Mouse (Mus musculus): Measurements from ENCODE around the gene Myo15b. TPM values are rescaled to one million over a fixed set of nuclear protein-coding genes. Genes with fewer than 3 reads are reported as not detected.

Myo15b gene
- polyA plus RNA-seq, 1 experiment from 2014 or later: 16.5 TPM

DNA sequence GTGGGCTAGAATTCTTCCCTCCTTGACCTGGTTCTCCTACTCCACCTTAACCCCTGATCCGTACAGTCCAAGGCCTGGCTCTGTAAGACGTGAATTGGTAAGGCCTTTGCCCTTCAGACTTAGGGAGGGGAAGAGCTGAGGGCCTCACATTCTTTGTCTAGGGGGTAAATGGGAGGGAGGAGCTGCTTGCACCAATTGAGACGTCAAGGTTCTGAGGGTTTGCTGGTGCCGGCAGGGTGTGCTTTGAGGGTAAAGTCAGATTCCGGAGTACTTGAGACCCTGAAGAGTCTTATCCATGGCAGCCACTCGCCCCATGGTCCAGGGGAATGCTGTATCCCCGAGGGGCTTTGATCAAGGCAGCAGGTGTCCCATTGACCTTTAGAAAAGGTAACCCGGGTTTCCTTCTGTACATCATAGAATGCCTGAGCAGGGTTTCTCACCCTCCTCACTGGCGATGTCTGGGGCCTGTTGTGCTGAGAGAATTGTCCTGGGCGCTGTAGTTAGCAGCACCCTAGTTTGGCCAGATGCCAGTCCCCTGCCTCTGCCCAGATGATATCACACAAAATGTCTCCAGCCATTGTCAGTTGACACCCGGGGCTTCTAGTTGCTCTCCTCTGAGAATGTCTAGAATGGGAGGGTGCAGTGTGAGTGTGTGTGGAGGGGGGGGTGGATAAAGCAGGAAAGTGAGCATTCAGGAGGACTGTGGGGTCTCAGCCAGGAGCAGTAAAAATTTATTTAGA is 21.4 kb upstream of the Myo15b start:
- peak overlapping the region; percentile 92 for H3K27ac ChIP-seq
- WGBS: 40% methylated on average over 11 of the region's 11 CpGs
- H3K27me3 ChIP-seq (ENCODE audit: insufficient read depth, low read length): no peaks in the 10 kb centered on the region
- no peak for TF ChIP-seq CTCF (IDR thresholded peaks at IDR 0.05; ENCODE audit: low read depth)
- no peak overlapping the region for H3K4me2 ChIP-seq (ENCODE audit: low read length)
- no peaks in the 10 kb centered on the region for H3K36me3 ChIP-seq (ENCODE audit: insufficient read depth, low read length)
- H3K4me1 ChIP-seq (replicated peaks; ENCODE audit: insufficient read depth, low read length): peaks cover 57% of the 10 kb centered on the region
- no peak for ATAC-seq (replicated peaks; ENCODE audit: low FRiP score, low read depth)
- no peak overlapping the region for H3K4me3 ChIP-seq (replicated peaks; ENCODE audit: low read depth, low read length)
- H3K9me3 ChIP-seq (replicated peaks; ENCODE audit: low read length): no peaks in the 10 kb centered on the region
- H3K9ac ChIP-seq (ENCODE audit: low read depth, low read length): no peak overlapping the region
- DNase-seq (ENCODE audit: low spot score): no peak

- Histone ChIP-seq H3K9ac (ENCODE audit: low read depth, low read length) (no peak overlapping the region), H3K27me3 (ENCODE audit: insufficient read depth, low read length) (no peaks in the 10 kb centered on the region), H3K27ac (no peak overlapping the region; the same call in 1 of the 2 replicates), H3K4me2 (ENCODE audit: low read length) (no peak overlapping the region), H3K4me1 (replicated peaks; ENCODE audit: insufficient read depth, low read length) (peaks cover 57% of the 10 kb centered on the region), H3K36me3 (ENCODE audit: insufficient read depth, low read length) (no peaks in the 10 kb centered on the region), H3K9me3 (replicated peaks; ENCODE audit: low read length) (no peaks in the 10 kb centered on the region), H3K4me3 (replicated peaks; ENCODE audit: low read depth, low read length) (no peak overlapping the region)
- DNase-seq (ENCODE audit: low spot score) (no peak), ATAC-seq (replicated peaks; ENCODE audit: low FRiP score, low read depth) (no peak)
- WGBS: 82% methylated on average over 22 of the region's 22 CpGs
- no peak for TF ChIP-seq CTCF (IDR thresholded peaks at IDR 0.05; ENCODE audit: low read depth)
These were observed 20.4 kb upstream of the Myo15b start for GRCm38 (mm10) chr11:115837606-115838345.

DNA sequence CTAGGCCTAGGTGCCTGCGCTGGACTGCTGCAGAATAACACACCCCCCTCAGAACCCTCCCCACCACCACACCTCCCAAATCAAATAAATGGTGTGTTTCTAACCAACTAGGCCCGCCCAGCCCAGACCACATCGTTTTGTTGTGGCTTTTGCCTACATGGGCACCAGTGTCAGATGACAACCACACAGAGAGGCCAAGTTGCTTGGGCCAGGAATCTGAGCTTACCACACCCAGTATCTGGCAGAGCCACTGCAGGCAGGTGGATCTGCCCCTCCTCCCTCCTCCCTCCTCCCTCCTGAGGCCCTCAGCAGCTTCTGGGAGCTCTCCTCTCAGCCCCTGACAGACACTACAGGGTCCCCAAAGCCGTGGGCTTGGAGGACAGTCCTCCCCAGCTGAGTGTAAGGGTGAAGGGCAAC is 19.3 kb upstream of the Myo15b start:
- no peak for ATAC-seq (replicated peaks; ENCODE audit: low FRiP score, low read depth)
- WGBS: 39% methylated on average over 4 of the region's 4 CpGs
- H3K4me1 ChIP-seq (replicated peaks; ENCODE audit: insufficient read depth, low read length): peaks cover 52% of the 10 kb centered on the region

DNA sequence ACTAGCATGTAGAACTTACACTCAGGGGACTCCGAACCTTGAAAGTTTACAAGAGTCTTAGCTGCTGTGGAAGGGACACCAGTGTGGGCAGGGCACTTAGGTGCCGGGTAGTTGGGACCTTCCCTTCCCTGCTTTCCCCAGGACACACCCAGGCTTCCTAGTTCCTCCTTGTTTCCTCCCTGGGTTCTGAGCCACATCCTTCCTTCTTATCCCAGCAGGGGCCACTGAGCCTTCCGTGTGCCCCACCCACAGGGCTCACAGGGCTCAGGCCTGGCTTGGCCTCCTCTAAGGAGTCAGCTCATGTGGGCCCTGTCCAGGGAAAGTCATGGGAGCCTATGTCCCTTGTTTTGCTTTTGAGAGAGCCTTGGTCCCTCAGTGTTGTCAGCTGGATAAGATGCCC is 18.5 kb upstream of the Myo15b start:
- Histone ChIP-seq H3K4me3 (replicated peaks; ENCODE audit: low read depth, low read length) (no peak overlapping the region), H3K9ac (ENCODE audit: low read depth, low read length) (no peak overlapping the region; the same call in 1 of the 2 replicates), H3K27ac (peak overlapping the region; percentile 32; the same call in 1 of the 2 replicates), H3K9me3 (replicated peaks; ENCODE audit: low read length) (no peaks in the 10 kb centered on the region), H3K4me1 (replicated peaks; ENCODE audit: insufficient read depth, low read length) (peaks cover 51% of the 10 kb centered on the region), H3K36me3 (ENCODE audit: insufficient read depth, low read length) (no peaks in the 10 kb centered on the region; the same call in 1 of the 2 replicates), H3K4me2 (ENCODE audit: low read length) (no peak overlapping the region), H3K27me3 (ENCODE audit: insufficient read depth, low read length) (no peaks in the 10 kb centered on the region)
- WGBS: 79% methylated on average over 3 of the region's 3 CpGs
- ATAC-seq (replicated peaks; ENCODE audit: low FRiP score, low read depth) (no peak), DNase-seq (ENCODE audit: low spot score) (no peak)
- no peak for TF ChIP-seq CTCF (IDR thresholded peaks at IDR 0.05; ENCODE audit: low read depth)

More for the DNA sequence above, 19.3 kb upstream of the Myo15b start:
- Histone ChIP-seq H3K4me3 (replicated peaks; ENCODE audit: low read depth, low read length) (no peak overlapping the region), H3K4me2 (ENCODE audit: low read length) (no peak overlapping the region), H3K9ac (ENCODE audit: low read depth, low read length) (0 out of 2 replicates have a peak overlapping the region, but pooled peaks have one; percentile 8), H3K27ac (no peak overlapping the region), H3K36me3 (ENCODE audit: insufficient read depth, low read length) (no peaks in the 10 kb centered on the region), H3K27me3 (ENCODE audit: insufficient read depth, low read length) (no peaks in the 10 kb centered on the region), H3K9me3 (replicated peaks; ENCODE audit: low read length) (no peaks in the 10 kb centered on the region)
- no peak for DNase-seq (ENCODE audit: low spot score)
- no peak for TF ChIP-seq CTCF (IDR thresholded peaks at IDR 0.05; ENCODE audit: low read depth)

GRCm38 (mm10) chr11:115841044-115841443 is 17.2 kb upstream of the Myo15b start:
- TF ChIP-seq CTCF (IDR thresholded peaks at IDR 0.05; ENCODE audit: low read depth): peak; percentile 50
- ATAC-seq (replicated peaks; ENCODE audit: low FRiP score, low read depth): no peak
- WGBS: 88% methylated on average over 6 of the region's 6 CpGs

DNA sequence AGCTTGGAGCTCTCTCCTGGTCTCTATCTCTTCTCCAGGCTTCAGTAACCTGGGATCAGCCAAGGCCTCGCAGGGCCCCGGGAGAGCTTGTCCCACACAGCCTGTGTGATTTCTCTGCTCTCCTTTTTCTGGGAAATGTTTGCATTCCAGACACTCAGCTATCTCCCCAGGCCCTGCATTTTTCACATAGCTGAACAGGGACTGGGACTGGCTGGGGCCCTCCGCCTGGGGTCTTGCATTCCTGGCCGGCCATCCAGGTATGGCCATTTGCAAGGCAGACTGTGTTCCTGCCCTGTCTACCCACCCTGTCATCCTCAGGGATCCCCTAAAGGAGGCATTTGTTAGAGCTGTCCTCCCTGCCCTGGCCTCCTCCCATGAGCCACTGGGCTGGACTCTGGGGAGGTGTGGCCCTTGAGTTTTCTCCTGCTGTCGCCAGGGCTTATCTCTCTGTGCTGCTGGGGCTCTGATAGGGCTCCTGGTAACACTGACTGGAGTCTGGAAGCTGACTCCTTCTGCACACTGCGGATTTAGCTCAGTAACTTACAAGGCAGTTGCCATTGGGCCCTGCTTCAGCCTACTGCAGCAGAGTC is 16.1 kb upstream of the Myo15b start:
- no peak overlapping the region for H3K4me2 ChIP-seq (ENCODE audit: low read length)
- no peaks in the 10 kb centered on the region for H3K27me3 ChIP-seq (ENCODE audit: insufficient read depth, low read length)
- H3K4me1 ChIP-seq (replicated peaks; ENCODE audit: insufficient read depth, low read length): peaks cover 38% of the 10 kb centered on the region
- no peak for ATAC-seq (replicated peaks; ENCODE audit: low FRiP score, low read depth)
- peak overlapping the region; percentile 88 for H3K27ac ChIP-seq
- no peak overlapping the region for H3K9ac ChIP-seq (ENCODE audit: low read depth, low read length)
- H3K4me3 ChIP-seq (replicated peaks; ENCODE audit: low read depth, low read length): no peak overlapping the region
- peaks cover 7% of the 10 kb centered on the region for H3K36me3 ChIP-seq (ENCODE audit: insufficient read depth, low read length)
- DNase-seq (ENCODE audit: low spot score): peak; percentile 66
- 21% methylated on average over 6 of the region's 6 CpGs for WGBS
- no peaks in the 10 kb centered on the region for H3K9me3 ChIP-seq (replicated peaks; ENCODE audit: low read length)
- no peak for TF ChIP-seq CTCF (IDR thresholded peaks at IDR 0.05; ENCODE audit: low read depth)

More at GRCm38 (mm10) chr11:115841044-115841443, 17.2 kb upstream of the Myo15b start:
- Histone ChIP-seq H3K36me3 (ENCODE audit: insufficient read depth, low read length) (peaks cover 3% of the 10 kb centered on the region), H3K27me3 (ENCODE audit: insufficient read depth, low read length) (no peaks in the 10 kb centered on the region), H3K4me3 (replicated peaks; ENCODE audit: low read depth, low read length) (no peak overlapping the region), H3K27ac (peak overlapping the region; percentile 88), H3K4me2 (ENCODE audit: low read length) (no peak overlapping the region), H3K4me1 (replicated peaks; ENCODE audit: insufficient read depth, low read length) (peaks cover 38% of the 10 kb centered on the region), H3K9me3 (replicated peaks; ENCODE audit: low read length) (no peaks in the 10 kb centered on the region), H3K9ac (ENCODE audit: low read depth, low read length) (no peak overlapping the region)
- no peak for DNase-seq (ENCODE audit: low spot score)

Data from kidney, postnatal 0 days (tissue).